Mouse (Mus musculus) neural tube, embryonic 14.5 days (tissue): ENCODE results near the gene 4930455H04Rik. TPM values are rescaled to one million over a fixed set of nuclear protein-coding genes. Genes with fewer than 3 reads are reported as not detected.
A peak's percentile ranks its signal among the peaks of the same experiment; 100 is the strongest.

Source experiments
- ATAC-seq: fragments of 200-750 bp; cut with Nextera tagmentation; 2 replicates; pipeline ENCODE4 v1.8.0; 2017; ENCODE audit warnings: low read depth, mild to moderate bottlenecking, moderate TSS enrichment, moderate library complexity
- H3K27ac ChIP-seq: fragments of 300-500 bp; sonication (generic); 2 replicates; pipeline ENCODE4 v1.5.1; 2014; ENCODE audit warnings: low read depth, mild to moderate bottlenecking, control low read depth, low read length, moderate library complexity, mixed read lengths
- H3K27me3 ChIP-seq: fragments of 300-500 bp; sonication (generic); 2 replicates; pipeline ENCODE4 v1.6.1; 2014; ENCODE audit warnings: low read length; ENCODE audit not compliant: control insufficient read depth, insufficient read depth
- H3K36me3 ChIP-seq: fragments of 300-500 bp; sonication (generic); 2 replicates; pipeline ENCODE4 v1.6.1; 2014; ENCODE audit warnings: low read length, mixed read lengths; ENCODE audit not compliant: control insufficient read depth, insufficient read depth
- H3K4me1 ChIP-seq: fragments of 300-500 bp; sonication (generic); 2 replicates; pipeline ENCODE4 v1.6.1; 2014; ENCODE audit warnings: low read length; ENCODE audit not compliant: control insufficient read depth, insufficient read depth
- H3K4me2 ChIP-seq: fragments of 300-500 bp; sonication (generic); 2 replicates; pipeline ENCODE4 v1.6.1; 2014; ENCODE audit warnings: mild to moderate bottlenecking, low read depth, low read length, control low read depth
- H3K4me3 ChIP-seq: fragments of 300-500 bp; sonication (generic); 2 replicates; pipeline ENCODE4 v1.5.1; 2014; ENCODE audit warnings: low read depth, low read length, control low read depth, mixed read lengths
- H3K9ac ChIP-seq: fragments of 300-500 bp; sonication (generic); replicated peaks from 2 replicates; pipeline ENCODE4 v1.6.1; 2014; ENCODE audit warnings: low read depth, mild to moderate bottlenecking, control low read depth, low read length, mixed read lengths
- H3K9me3 ChIP-seq: fragments of 300-500 bp; sonication (generic); 2 replicates; pipeline ENCODE4 v1.6.1; 2016; ENCODE audit warnings: low read length; ENCODE audit not compliant: control insufficient read depth
- whole genome bisulfite sequencing: fragments of 180-500 bp; shearing (Covaris S2); extraction: QIAGEN DNeasy Blood & Tissue Kit; methylation state at CpG from one replicate; pipeline ENCODE4 v1.1.7; 2014; 5-methylcytosine and 5-hydroxymethylcytosine counted together
- polyA plus RNA-seq: library from polyadenylated mRNA; unstranded; fragments of >200 nt; fragmentation: Nextera tagmentation; extraction: Ambion mirVana; gene quantifications from 2 replicates; pipeline ENCODE4 v1.2.1, GENCODE M21; 2014

4930455H04Rik gene
- polyA plus RNA-seq, 1 experiment from 2014 or later = not detected

- Histone ChIP-seq H3K9ac (no peak overlapping the region), H3K27ac (no peak overlapping the region), H3K4me1 (no peaks in the 10 kb centered on the region), H3K4me3 (no peak overlapping the region), H3K27me3 (no peaks in the 10 kb centered on the region), H3K36me3 (no peaks in the 10 kb centered on the region), H3K4me2 (no peak overlapping the region), H3K9me3 (no peaks in the 10 kb centered on the region)
- WGBS = 69% methylated on average over 4 of the region's 4 CpGs
- no peak for ATAC-seq
Measured at GRCm38 (mm10) chr3:116963213-116963612, 4.9 kb upstream of the 4930455H04Rik start.

DNA sequence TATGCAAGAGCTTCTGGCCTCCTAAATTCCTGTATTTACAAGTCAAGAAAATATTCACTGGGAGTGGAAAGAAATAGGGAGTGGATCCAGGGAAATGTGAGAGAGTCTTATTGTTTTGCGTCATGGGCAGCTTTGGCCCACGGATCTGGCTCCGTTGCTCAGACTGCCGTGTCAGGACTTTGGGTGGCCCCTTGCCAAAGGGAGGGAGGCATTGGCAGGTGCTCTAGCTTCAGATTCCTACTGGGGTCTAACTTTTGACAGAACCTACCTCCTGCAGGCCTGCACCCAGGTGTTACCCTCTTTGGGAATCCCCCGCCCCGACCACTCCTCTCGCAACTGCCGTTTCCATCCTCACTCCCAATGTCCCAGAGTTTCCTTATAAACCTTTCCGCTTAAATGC is 3.6 kb upstream of the 4930455H04Rik start:
- no peaks in the 10 kb centered on the region for H3K36me3 ChIP-seq
- H3K9ac ChIP-seq = no peak overlapping the region
- no peak for ATAC-seq
- H3K9me3 ChIP-seq = no peaks in the 10 kb centered on the region
- WGBS = 90% methylated on average over 9 of the region's 9 CpGs
- H3K4me1 ChIP-seq = no peaks in the 10 kb centered on the region
- H3K27me3 ChIP-seq = no peaks in the 10 kb centered on the region
- no peak overlapping the region for H3K4me2 ChIP-seq
- H3K4me3 ChIP-seq = no peak overlapping the region
- H3K27ac ChIP-seq = no peak overlapping the region

DNA sequence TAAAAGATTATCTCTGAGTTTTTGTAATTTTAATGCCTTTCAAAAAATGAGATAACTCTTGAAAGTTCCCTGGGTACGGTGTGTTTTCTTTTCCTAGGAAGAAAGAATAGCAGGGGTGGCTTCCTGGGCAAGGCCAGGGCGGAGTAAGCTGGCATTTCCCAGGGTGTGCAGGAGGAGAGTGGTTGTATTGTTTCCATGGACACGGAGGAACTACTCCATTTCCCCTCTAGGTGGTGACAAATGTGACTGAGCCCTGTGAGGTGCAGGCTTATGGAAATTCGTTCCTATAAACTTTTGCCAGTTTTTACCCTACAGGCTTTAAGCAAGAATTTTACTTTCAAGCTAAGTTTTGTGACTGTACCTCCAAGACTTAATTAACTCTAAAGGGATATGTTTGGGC is 1.8 kb upstream of the 4930455H04Rik start:
- 28% methylated on average over 4 of the region's 4 CpGs for WGBS
- Histone ChIP-seq H3K9me3 (no peaks in the 10 kb centered on the region), H3K36me3 (no peaks in the 10 kb centered on the region), H3K4me2 (no peak overlapping the region), H3K4me1 (no peaks in the 10 kb centered on the region), H3K27me3 (no peaks in the 10 kb centered on the region), H3K27ac (no peak overlapping the region), H3K4me3 (no peak overlapping the region), H3K9ac (no peak overlapping the region)
- ATAC-seq = peak; percentile 81; the same call in 1 of the 2 replicates

DNA sequence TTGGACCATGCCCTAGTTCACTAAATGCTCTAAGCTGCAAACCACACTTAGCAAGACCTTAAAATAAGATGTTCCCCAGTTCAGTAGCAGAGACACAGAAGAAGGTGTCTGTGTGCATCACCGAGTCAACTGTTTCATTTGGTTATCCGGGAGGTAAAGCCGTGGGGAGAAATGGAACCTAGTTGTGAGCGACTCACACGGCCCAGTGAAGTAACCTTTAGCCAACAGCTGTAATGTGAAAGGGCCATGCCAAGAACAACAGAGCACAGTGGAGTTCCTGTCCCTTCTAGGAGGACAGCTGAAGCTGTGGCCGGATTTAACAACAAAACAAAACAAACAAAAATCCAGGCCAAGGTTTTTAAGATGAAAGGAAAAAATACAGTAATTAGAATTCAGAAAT is 1.3 kb upstream of the 4930455H04Rik start:
- Histone ChIP-seq H3K4me2 (no peak overlapping the region), H3K27me3 (no peaks in the 10 kb centered on the region), H3K4me1 (no peaks in the 10 kb centered on the region), H3K36me3 (no peaks in the 10 kb centered on the region), H3K9me3 (no peaks in the 10 kb centered on the region), H3K27ac (no peak overlapping the region), H3K9ac (no peak overlapping the region), H3K4me3 (no peak overlapping the region)
- no peak for ATAC-seq
- 71% methylated on average over 6 of the region's 6 CpGs for WGBS

DNA sequence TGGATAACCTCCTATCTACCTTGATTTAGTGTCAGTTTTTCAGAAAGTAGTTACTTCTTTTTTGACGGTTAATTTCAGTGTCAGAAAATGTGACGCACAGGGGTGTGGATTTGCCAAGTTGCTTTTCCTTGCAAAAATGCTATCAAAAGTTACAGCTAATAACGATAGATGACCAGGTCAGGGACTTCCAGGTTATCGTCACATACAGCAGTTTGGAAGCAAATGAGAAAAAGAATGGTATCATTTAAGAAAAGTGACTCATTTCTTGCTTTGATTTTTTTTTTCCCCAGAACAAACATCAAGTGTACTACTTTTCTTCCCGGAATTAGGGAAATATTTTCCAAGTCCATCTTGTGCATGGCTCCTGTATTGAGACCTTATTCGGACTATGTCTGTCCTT is 631 bp upstream of the 4930455H04Rik start:
- Histone ChIP-seq H3K4me2 (no peak overlapping the region), H3K36me3 (no peaks in the 10 kb centered on the region), H3K9me3 (no peaks in the 10 kb centered on the region), H3K27me3 (no peaks in the 10 kb centered on the region), H3K27ac (no peak overlapping the region), H3K4me1 (no peaks in the 10 kb centered on the region), H3K4me3 (no peak overlapping the region; the same call in 1 of the 2 replicates), H3K9ac (no peak overlapping the region)
- 87% methylated on average over 6 of the region's 6 CpGs for whole genome bisulfite sequencing
- no peak for ATAC-seq

GRCm38 (mm10) chr3:116968540-116968997 is 502 bp downstream of the 4930455H04Rik start, which contains the start of gene Palmd:
Gene Palmd (minus strand): TSS chr3:116968987.
- Histone ChIP-seq H3K36me3 (no peaks in the 10 kb centered on the region), H3K27ac (peak within 1 kb of the TSS; percentile 28; the same call in 1 of the 2 replicates), H3K4me1 (no peaks in the 10 kb centered on the region), H3K9ac (peak within 1 kb of the TSS; percentile 52), H3K9me3 (no peaks in the 10 kb centered on the region), H3K27me3 (no peaks in the 10 kb centered on the region), H3K4me3 (peak within 1 kb of the TSS; percentile 33), H3K4me2 (peak within 1 kb of the TSS; percentile 55)
- WGBS = 7% methylated on average over 17 of the region's 17 CpGs
- peak; percentile 88 for ATAC-seq

DNA sequence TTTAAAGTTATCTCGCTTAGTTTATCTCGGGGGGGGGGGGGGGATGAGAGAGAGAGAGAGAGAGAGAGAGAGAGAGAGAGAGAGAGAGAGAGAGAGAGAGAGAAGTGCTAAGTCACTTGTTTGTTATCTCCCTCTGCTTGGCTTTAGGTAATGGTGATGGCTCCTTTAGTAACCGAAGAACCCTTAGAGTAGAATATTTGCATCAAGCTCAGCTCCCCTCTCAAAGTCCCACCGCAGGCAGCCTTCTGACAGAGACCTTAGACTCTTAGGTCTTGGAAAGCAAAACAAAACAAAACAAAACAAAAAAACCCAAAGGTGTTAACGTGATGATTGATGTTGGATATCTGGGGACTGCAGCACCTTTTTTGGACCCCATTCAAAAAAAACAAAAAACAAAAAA is 936 bp downstream of the 4930455H04Rik start:
- H3K9ac ChIP-seq = peak overlapping the region; percentile 52
- no peaks in the 10 kb centered on the region for H3K27me3 ChIP-seq
- H3K4me2 ChIP-seq = peak overlapping the region; percentile 55
- H3K27ac ChIP-seq = no peak overlapping the region
- 35% methylated on average over 5 of the region's 5 CpGs for WGBS
- no peaks in the 10 kb centered on the region for H3K9me3 ChIP-seq
- H3K4me3 ChIP-seq = peak overlapping the region; percentile 33
- H3K4me1 ChIP-seq = no peaks in the 10 kb centered on the region
- ATAC-seq = peak; percentile 36; the same call in 1 of the 2 replicates
- no peaks in the 10 kb centered on the region for H3K36me3 ChIP-seq

GRCm38 (mm10) chr3:116969786-116970185 is 1.7 kb downstream of the 4930455H04Rik start:
- no peak overlapping the region for H3K4me3 ChIP-seq
- H3K27ac ChIP-seq = no peak overlapping the region
- no peak for ATAC-seq
- H3K9ac ChIP-seq = no peak overlapping the region
- no peaks in the 10 kb centered on the region for H3K4me1 ChIP-seq
- no peaks in the 10 kb centered on the region for H3K9me3 ChIP-seq
- WGBS = 55% methylated on average over 5 of the region's 5 CpGs
- H3K27me3 ChIP-seq = no peaks in the 10 kb centered on the region
- H3K4me2 ChIP-seq = no peak overlapping the region
- no peaks in the 10 kb centered on the region for H3K36me3 ChIP-seq

GRCm38 (mm10) chr3:116981811-116982575 is 13.9 kb downstream of the 4930455H04Rik start:
- Histone ChIP-seq H3K27me3 (no peaks in the 10 kb centered on the region), H3K27ac (no peak overlapping the region), H3K4me3 (no peak overlapping the region), H3K4me1 (no peaks in the 10 kb centered on the region), H3K36me3 (no peaks in the 10 kb centered on the region), H3K9ac (no peak overlapping the region), H3K9me3 (no peaks in the 10 kb centered on the region), H3K4me2 (no peak overlapping the region)
- ATAC-seq = no peak
- WGBS = 76% methylated on average over 9 of the region's 9 CpGs
